Mouse (Mus musculus) intestine, embryonic 14.5 days (tissue): ENCODE data around the gene Azi2. TPM values are rescaled to one million over a fixed set of nuclear protein-coding genes. Genes with fewer than 3 reads are reported as not detected.

ENCODE experiments used
- ATAC-seq: fragments of 200-750 bp; cut with Nextera tagmentation; replicated peaks from 2 replicates; pipeline ENCODE4 v1.8.0; 2017; ENCODE audit warnings: low read depth, moderate number of reproducible peaks, moderate TSS enrichment, moderate library complexity; ENCODE audit not compliant: low FRiP score, low TSS enrichment
- DNase-seq: peaks from one replicate; pipeline ENCODE4 v3.0.0-alpha.2; 2018; ENCODE audit warnings: low spot score
- H3K27ac ChIP-seq: fragments of 300-500 bp; sonication (generic); 2 replicates; pipeline ENCODE4 v1.5.1; 2014; ENCODE audit warnings: low read depth, mild to moderate bottlenecking, control low read depth
- H3K27me3 ChIP-seq: fragments of 300-500 bp; sonication (generic); replicated peaks from 2 replicates; pipeline ENCODE4 v1.6.1; 2014; ENCODE audit warnings: low read length, control low read depth; ENCODE audit not compliant: control insufficient read depth, insufficient read depth
- H3K36me3 ChIP-seq: fragments of 300-500 bp; sonication (generic); 2 replicates; pipeline ENCODE4 v1.6.1; 2014; ENCODE audit warnings: low read length, control low read depth; ENCODE audit not compliant: control insufficient read depth, insufficient read depth
- H3K4me1 ChIP-seq: fragments of 300-500 bp; sonication (generic); replicated peaks from 2 replicates; pipeline ENCODE4 v1.6.1; 2014; ENCODE audit warnings: low read length, control low read depth, mixed read lengths; ENCODE audit not compliant: control insufficient read depth, insufficient read depth
- H3K4me2 ChIP-seq: fragments of 300-500 bp; sonication (generic); 2 replicates; pipeline ENCODE4 v1.6.1; 2014; ENCODE audit warnings: low read length
- H3K4me3 ChIP-seq: fragments of 300-500 bp; sonication (generic); 2 replicates; pipeline ENCODE4 v1.5.1; 2014; ENCODE audit warnings: low read depth, low read length, control low read depth, mixed read lengths
- H3K9ac ChIP-seq: fragments of 300-500 bp; sonication (generic); 2 replicates; pipeline ENCODE4 v1.6.1; 2014; ENCODE audit warnings: mild to moderate bottlenecking, low read length
- H3K9me3 ChIP-seq: fragments of 300-500 bp; sonication (generic); 2 replicates; pipeline ENCODE4 v1.6.1; 2016; ENCODE audit warnings: low read length, control low read depth; ENCODE audit not compliant: control insufficient read depth
- WGBS: fragments of 180-500 bp; shearing (Covaris S2); extraction: QIAGEN DNeasy Blood & Tissue Kit; methylation state at CpG from one replicate; pipeline ENCODE4 v1.1.7; 2014; 5-methylcytosine and 5-hydroxymethylcytosine counted together
- polyA plus RNA-seq: library from polyadenylated mRNA; unstranded; fragments of >200 nt; fragmentation: Nextera tagmentation; extraction: Ambion mirVana; gene quantifications from 2 replicates; pipeline ENCODE4 v1.2.1, GENCODE M21; 2014

Gene Azi2
- polyA plus RNA-seq, 1 experiment from 2014 or later = 78.2 TPM

- Histone ChIP-seq H3K27me3 (no peaks in the 10 kb centered on the region), H3K4me2 (no peak overlapping the region), H3K4me3 (no peak overlapping the region), H3K9ac (no peak overlapping the region), H3K9me3 (no peaks in the 10 kb centered on the region), H3K36me3 (peaks cover 73% of the 10 kb centered on the region), H3K4me1 (no peaks in the 10 kb centered on the region), H3K27ac (no peak overlapping the region)
- no peak for ATAC-seq
- no peak for DNase-seq
- WGBS = 95% methylated on average over 3 of the region's 3 CpGs
Measured at GRCm38 (mm10) chr9:118059101-118059500, 18.8 kb downstream of the Azi2 start.

DNA sequence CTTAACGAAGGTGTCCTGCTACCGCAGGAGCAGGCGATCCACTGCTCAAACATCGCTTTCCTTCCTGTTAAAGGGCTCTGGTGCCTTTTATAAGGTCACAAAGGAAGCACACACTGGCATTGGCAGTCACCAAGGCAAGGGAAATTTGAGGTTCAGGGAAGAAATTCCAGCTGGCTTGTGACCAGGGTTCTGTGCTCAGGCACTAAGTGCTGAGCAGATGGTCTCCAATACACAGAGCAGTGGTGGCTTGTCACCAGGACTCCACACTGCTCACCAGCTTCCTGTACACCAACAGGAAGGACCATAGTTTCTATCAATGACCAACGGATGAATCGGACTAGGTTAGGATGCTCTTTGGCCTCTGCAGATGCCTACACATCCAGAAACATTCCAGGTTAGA lies 30.1 kb downstream of the Azi2 start:
- ATAC-seq = no peak

DNA sequence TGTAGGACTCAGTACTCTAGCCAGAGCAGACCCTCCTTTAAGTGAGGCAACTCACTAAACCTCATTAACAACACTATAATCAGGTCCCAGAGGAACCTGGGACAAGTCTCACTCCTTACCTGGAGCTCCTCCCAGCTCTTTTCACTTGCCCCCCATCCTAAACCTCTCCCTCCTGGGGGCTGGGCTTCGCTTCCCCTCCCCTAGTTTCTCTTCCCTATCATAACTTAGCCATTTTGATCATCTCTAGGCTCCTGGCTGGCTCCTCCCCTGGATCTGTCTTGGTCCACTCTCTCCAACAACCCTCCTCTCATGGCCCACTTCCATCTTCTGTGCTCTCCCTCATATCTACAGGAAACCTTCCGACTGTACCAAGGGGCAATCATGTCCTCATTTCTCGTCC lies 31.0 kb downstream of the Azi2 start:
- H3K9ac ChIP-seq = no peak overlapping the region
- H3K27me3 ChIP-seq = no peaks in the 10 kb centered on the region
- H3K27ac ChIP-seq = no peak overlapping the region
- ATAC-seq (no peak), DNase-seq (no peak)
- 87% methylated on average over 3 of the region's 3 CpGs for WGBS
- no peak overlapping the region for H3K4me2 ChIP-seq
- no peaks in the 10 kb centered on the region for H3K4me1 ChIP-seq
- no peaks in the 10 kb centered on the region for H3K9me3 ChIP-seq
- peaks cover 39% of the 10 kb centered on the region for H3K36me3 ChIP-seq
- no peak overlapping the region for H3K4me3 ChIP-seq

More for the DNA sequence above, 30.1 kb downstream of the Azi2 start:
- Histone ChIP-seq H3K27ac (no peak overlapping the region), H3K4me2 (no peak overlapping the region), H3K9ac (no peak overlapping the region), H3K9me3 (no peaks in the 10 kb centered on the region), H3K36me3 (peaks cover 46% of the 10 kb centered on the region), H3K27me3 (no peaks in the 10 kb centered on the region), H3K4me3 (no peak overlapping the region), H3K4me1 (no peaks in the 10 kb centered on the region)
- no peak for DNase-seq
- 93% methylated on average over 6 of the region's 6 CpGs for WGBS

GRCm38 (mm10) chr9:118072101-118072500 lies 31.8 kb downstream of the Azi2 start:
- H3K4me1 ChIP-seq = no peaks in the 10 kb centered on the region
- DNase-seq = no peak
- H3K27me3 ChIP-seq = no peaks in the 10 kb centered on the region
- H3K9ac ChIP-seq = no peak overlapping the region
- H3K4me2 ChIP-seq = no peak overlapping the region
- WGBS = 75% methylated on average over 5 of the region's 5 CpGs
- H3K9me3 ChIP-seq = no peaks in the 10 kb centered on the region
- H3K4me3 ChIP-seq = no peak overlapping the region
- ATAC-seq = no peak
- no peak overlapping the region for H3K27ac ChIP-seq
- peaks cover 31% of the 10 kb centered on the region for H3K36me3 ChIP-seq

GRCm38 (mm10) chr9:118073358-118073757 lies 33.1 kb downstream of the Azi2 start:
- DNase-seq (no peak), ATAC-seq (no peak)
- H3K4me1 ChIP-seq = no peaks in the 10 kb centered on the region
- no peak overlapping the region for H3K9ac ChIP-seq
- H3K4me2 ChIP-seq = no peak overlapping the region
- no peaks in the 10 kb centered on the region for H3K9me3 ChIP-seq
- H3K36me3 ChIP-seq = peaks cover 20% of the 10 kb centered on the region
- H3K27ac ChIP-seq = no peak overlapping the region
- 94% methylated on average over 3 of the region's 3 CpGs for WGBS
- no peaks in the 10 kb centered on the region for H3K27me3 ChIP-seq
- no peak overlapping the region for H3K4me3 ChIP-seq

- DNase-seq (peak; percentile 58), ATAC-seq (no peak)
- peaks cover 8% of the 10 kb centered on the region; the same call in 1 of the 2 replicates for H3K4me1 ChIP-seq
- WGBS = 26% methylated on average over 22 of the region's 22 CpGs
- no peak overlapping the region for H3K27ac ChIP-seq
- H3K36me3 ChIP-seq = no peaks in the 10 kb centered on the region
- H3K9ac ChIP-seq = peak overlapping the region; percentile 30; the same call in 1 of the 2 replicates
- peak overlapping the region; percentile 56 for H3K4me2 ChIP-seq
- H3K9me3 ChIP-seq = no peaks in the 10 kb centered on the region
- H3K27me3 ChIP-seq = no peaks in the 10 kb centered on the region
- H3K4me3 ChIP-seq = peak overlapping the region; percentile 27
Measured at GRCm38 (mm10) chr9:118082575-118083431, 42.5 kb downstream of the Azi2 start.

DNA sequence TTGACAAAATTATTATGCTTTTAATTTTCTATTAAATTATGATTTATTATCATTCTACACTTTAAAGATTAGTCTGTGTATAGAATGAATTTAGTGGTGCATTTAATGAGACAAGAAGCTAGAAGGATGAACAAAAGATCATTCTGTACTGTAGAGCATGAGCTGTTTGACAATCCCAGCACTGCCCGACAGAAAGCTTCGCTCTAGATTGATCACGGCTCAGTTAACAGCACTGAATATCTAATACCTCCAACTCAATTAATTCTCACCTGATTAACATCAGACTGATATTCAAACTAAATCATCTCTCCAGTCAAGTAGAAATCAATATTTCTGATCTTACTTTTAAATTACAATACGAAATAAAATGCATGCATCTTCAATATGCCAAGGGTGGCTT lies 43.5 kb downstream of the Azi2 start:
- ATAC-seq = no peak
- H3K27me3 ChIP-seq = no peaks in the 10 kb centered on the region
- WGBS = 88% methylated on average over 4 of the region's 4 CpGs
- DNase-seq = no peak
- no peaks in the 10 kb centered on the region for H3K9me3 ChIP-seq
- no peak overlapping the region for H3K4me3 ChIP-seq
- H3K4me2 ChIP-seq = no peak overlapping the region
- no peak overlapping the region for H3K27ac ChIP-seq
- no peaks in the 10 kb centered on the region for H3K36me3 ChIP-seq
- no peak overlapping the region for H3K9ac ChIP-seq
- peaks cover 8% of the 10 kb centered on the region; the same call in 1 of the 2 replicates for H3K4me1 ChIP-seq

- H3K27ac ChIP-seq = no peak overlapping the region
- no peaks in the 10 kb centered on the region for H3K27me3 ChIP-seq
- no peak for ATAC-seq
- no peak overlapping the region for H3K4me3 ChIP-seq
- no peaks in the 10 kb centered on the region for H3K9me3 ChIP-seq
- no peaks in the 10 kb centered on the region for H3K4me1 ChIP-seq
- no peak overlapping the region for H3K9ac ChIP-seq
- H3K36me3 ChIP-seq = no peaks in the 10 kb centered on the region
- H3K4me2 ChIP-seq = no peak overlapping the region
- 47% methylated on average over 4 of the region's 4 CpGs for WGBS
- DNase-seq = no peak
Measured at GRCm38 (mm10) chr9:118099395-118099794, 59.1 kb downstream of the Azi2 start.

DNA sequence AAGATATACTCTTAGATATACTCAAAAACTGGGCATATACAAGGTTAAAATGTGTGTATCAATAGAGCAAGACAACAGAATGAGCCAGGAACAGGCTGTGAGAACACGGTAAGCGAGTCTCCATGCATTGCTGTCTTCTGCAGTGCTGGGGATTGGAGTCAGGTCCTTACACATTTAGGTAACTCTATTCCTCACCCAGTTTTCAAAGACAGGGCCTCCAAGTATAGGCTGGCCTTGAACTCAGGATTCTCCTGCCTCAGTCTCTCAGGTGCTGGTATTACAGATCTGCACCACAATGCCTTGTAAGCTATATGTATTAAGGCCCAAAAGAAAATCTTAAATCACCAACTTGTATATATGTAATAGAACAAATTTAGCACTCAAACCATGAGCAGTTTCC lies 60.2 kb downstream of the Azi2 start:
- Histone ChIP-seq H3K4me3 (no peak overlapping the region), H3K9me3 (no peaks in the 10 kb centered on the region)
- WGBS = 94% methylated on average over 2 of the region's 2 CpGs

More for the DNA sequence above, 60.2 kb downstream of the Azi2 start:
- Histone ChIP-seq H3K4me1 (no peaks in the 10 kb centered on the region), H3K9ac (no peak overlapping the region), H3K4me2 (no peak overlapping the region), H3K27me3 (no peaks in the 10 kb centered on the region), H3K27ac (no peak overlapping the region), H3K36me3 (no peaks in the 10 kb centered on the region)
- DNase-seq = no peak
- ATAC-seq = no peak
